Mouse (Mus musculus): ENCODE measurements around the gene Pacsin2.

GRCm38 (mm10) chr15:83476593-83477273 is 12.3 kb upstream of the Pacsin2 start:
- TF ChIP-seq TAL1 (conservative IDR thresholded peaks at IDR 0.05; ENCODE audit: low read depth, low read length) (no peak), CTCF (IDR thresholded peaks at IDR 0.05; ENCODE audit: low read depth, low read length) (no peak), POLR2AphosphoS5 (IDR thresholded peaks at IDR 0.05; ENCODE audit: insufficient replicate concordance, low read depth, low read length) (no peak), GATA1 (IDR thresholded peaks at IDR 0.05; ENCODE audit: borderline replicate concordance, low read length) (no peak), GATA2 (IDR thresholded peaks at IDR 0.05; ENCODE audit: borderline replicate concordance, low read depth, low read length) (no peak)

Measured in G1E (cell line).